Mouse (Mus musculus) ZHBTc4 (cell line): ENCODE results near the gene Gbp7.
"Not testable (repeated sequence)": the region's sequence is repeated elsewhere in the genome, so short reads cannot be mapped to it uniquely, and the experiment has no call there.

Experiments used
- DNase-seq: peaks from one replicate; pipeline ENCODE4 v3.0.0-alpha.2; 2011; ENCODE audit warnings: low read depth, low spot score

Gbp7 gene

GRCm38 (mm10) chr3:142561045-142561646 is 31.0 kb downstream of the Gbp7 start:
- no peak for DNase-seq

- no peak for DNase-seq
Observed at GRCm38 (mm10) chr3:142561666-142562065, 31.5 kb downstream of the Gbp7 start.

DNA sequence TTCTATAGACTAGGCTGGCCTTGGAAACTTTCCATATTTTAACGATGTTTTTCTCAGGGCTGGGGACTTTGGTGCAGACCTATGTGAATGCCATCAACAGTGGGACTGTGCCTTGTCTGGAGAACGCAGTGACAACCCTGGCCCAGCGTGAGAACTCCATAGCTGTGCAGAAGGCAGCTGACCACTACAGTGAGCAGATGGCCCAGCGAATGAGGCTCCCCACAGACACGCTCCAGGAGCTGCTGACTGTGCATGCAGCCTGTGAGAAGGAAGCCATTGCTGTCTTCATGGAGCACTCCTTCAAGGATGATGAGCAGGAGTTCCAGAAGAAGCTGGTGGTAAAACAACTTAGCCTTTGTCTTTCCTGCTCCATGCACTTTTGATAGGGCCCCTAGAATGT is 37.3 kb downstream of the Gbp7 start:
- not testable (repeated sequence) for DNase-seq

- DNase-seq: no peak
Observed at GRCm38 (mm10) chr3:142570738-142571137, 40.6 kb downstream of the Gbp7 start.

GRCm38 (mm10) chr3:142577108-142577507 is 47.0 kb downstream of the Gbp7 start:
- DNase-seq: no peak

GRCm38 (mm10) chr3:142578342-142578741 is 48.2 kb downstream of the Gbp7 start:
- no peak for DNase-seq

- DNase-seq: no peak
Observed at GRCm38 (mm10) chr3:142583067-142583466, 52.9 kb downstream of the Gbp7 start.

GRCm38 (mm10) chr3:142587386-142587785 is 57.2 kb downstream of the Gbp7 start:
- DNase-seq: no peak

DNA sequence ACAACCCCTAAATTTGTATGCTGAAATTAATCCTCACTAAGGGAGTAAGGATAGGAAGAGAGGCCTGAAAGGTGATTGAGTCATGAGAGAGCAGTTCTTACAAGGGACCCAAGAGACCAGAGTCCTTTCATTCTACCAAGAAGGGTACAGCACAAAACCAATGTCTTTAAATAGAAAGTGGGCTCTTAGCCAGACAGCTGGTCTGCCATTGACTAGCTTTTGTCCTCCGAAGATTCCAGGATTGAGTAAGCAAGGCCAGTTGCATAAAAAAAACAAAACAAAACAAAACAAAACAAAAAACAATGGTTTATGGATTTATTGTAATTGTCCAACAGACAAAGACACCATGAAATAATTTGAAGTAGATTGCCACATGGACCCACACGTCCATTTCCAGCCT is 58.7 kb downstream of the Gbp7 start:
- DNase-seq: no peak

DNA sequence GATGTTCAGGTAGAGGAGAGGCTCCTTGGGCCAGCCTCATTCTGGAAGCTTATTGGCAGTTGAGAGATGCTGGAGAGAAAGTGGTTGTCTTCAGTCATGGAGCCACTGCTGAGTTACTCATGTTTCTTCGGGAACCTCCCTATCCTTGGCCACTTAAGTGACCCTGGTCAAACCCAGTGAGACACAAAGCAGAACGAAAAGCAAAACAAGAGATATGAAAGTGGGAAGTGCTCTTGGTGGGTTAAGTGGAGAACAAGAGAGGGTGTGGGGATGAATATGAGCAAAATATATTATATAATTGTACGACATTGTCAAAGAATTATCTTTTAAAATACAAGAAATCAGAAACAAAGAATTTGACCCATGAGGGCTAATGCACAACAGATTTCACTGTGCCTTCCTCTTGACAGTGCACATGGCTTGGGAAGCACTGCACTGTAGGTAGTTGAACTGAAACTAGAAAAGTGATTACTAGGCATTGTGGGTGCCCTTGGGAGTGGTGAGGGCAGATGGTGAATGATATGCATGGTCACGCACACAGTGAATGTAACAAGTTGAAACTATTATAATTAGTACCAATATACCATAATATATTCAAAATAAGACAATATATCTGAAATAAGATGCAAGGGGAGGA is 60.4 kb downstream of the Gbp7 start:
- no peak for DNase-seq

- no peak for DNase-seq
Observed at GRCm38 (mm10) chr3:142594547-142594946, 64.4 kb downstream of the Gbp7 start, which contains the start of gene Gbp2b. Gene Gbp2b, plus strand, starts transcription at chr3:142594847.

GRCm38 (mm10) chr3:142597923-142598322 is 67.8 kb downstream of the Gbp7 start:
- DNase-seq: no peak
